Mouse (Mus musculus) CD4-positive, CD25-positive, alpha-beta regulatory T cell (primary cell): ENCODE measurements around the gene Ecpas. TPM values are rescaled to one million over a fixed set of nuclear protein-coding genes. Genes with fewer than 3 reads are reported as not detected.

Experiments used
- polyA plus RNA-seq: library from polyadenylated mRNA; unstranded; fragments of 100-300 nt; shearing (Covaris generic); gene quantifications from one replicate; pipeline ENCODE4 v1.2.1, GENCODE M21; 2017

The Ecpas gene
- 58.6 TPM for polyA plus RNA-seq

DNA sequence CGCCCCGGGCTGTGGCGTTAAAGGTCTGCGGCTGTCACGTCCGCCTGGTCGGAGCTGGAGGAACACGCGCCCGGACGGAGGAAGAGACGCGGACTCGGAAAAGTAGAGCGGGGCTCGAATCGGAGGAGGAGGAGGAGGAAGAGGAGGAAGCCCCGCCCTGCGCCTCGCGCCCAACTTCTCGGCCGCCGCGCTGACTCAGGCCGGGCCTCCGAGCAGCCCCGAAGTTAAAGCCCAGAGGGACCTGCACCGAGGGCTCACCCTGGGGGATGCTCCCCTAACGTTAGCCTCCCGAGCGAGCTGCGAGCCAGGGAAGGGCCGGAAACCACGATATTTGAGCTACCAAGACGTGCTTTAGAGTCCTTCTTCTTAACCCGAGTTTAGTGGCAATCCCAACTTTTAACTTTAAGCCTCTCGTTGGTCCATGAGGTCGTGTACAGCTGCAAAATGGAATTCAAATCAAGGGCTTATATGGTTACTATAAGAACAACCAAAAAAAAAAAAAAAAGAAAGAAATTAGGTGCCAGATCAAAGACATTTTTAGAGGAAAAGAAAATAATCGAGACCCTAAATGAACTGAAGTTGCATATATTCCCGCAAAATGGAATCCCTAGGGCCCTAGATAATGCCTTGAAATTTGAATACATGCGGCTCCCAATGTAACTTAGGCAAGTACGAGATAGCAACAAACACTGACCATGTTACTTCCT, at the start of gene Ecpas:
Gene Ecpas (minus strand): TSS at position 121 of the 707 bp plus-strand sequence.

DNA sequence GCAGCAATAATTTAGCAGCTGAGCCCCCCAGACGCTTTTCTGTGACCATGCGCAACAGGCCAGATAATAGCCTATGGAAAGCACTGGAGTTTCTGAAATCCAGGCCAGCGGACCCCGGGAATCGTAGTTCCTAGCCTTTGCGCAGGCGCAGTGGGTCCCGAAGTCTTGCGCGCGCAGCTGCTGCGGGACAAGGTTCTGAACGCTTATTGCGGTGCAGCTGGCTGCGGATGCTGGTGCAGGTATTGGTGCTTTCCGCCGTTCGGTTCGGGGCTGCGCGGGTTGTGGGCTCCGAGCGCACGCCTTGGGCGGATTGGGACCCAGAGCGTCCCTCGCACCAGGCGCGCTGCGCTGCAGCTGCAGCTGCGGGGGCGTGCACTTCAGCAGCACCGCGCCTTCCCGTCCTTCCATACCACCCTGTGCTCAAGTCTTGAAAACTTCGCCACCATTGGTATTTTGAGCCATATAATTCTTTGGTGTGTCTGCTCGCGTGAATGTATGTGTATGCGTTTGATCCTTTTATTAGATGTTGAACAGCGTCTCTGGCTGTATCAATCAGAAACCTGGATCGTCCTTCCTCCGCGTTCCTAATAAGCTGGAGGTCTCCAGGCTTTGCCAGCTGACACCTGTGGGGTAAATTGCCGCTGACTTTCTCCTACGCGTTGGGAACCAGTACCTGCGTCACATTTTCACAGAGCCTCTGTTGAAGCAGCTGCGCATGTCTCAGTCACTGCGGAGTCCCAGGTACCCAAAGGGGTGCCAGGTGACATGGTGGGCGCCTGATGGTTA, 31.1 kb upstream of the Ecpas start, which contains the start of gene Zkscan16:
Gene Zkscan16 (plus strand): TSS at position 209 of the 786 bp plus-strand sequence.

DNA sequence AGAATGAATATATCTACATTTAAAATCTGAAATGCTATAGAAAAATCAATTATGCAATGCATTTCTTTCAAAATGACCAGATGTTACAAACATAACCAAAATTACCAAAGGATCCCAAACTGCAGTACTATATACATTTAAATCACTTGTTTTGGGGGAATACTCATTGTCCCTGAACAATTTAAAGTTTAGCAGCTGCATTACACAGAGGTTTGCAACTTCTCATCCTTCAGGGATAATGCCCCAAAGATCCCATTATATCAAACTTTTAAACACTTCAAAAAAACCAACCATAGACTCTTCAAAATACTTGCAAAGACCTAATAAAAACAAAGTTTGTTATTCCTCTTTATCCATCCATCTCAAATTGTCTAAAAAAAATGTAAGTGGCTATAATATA, 124.9 kb downstream of the Ecpas start, which contains the start of gene Olfr267:
Gene Olfr267 (minus strand): TSS at position 101 of the 400 bp plus-strand sequence.

Other genes with a start within 250 kb of the Ecpas start
- not detected for gene Olfr267, start 125.0 kb downstream of the Ecpas start, polyA plus RNA-seq
- not detected for gene Zkscan16, start 30.9 kb upstream of the Ecpas start, polyA plus RNA-seq
- 0.68 TPM for gene Ptgr1, start 74.4 kb upstream of the Ecpas start, polyA plus RNA-seq
- 6.7 TPM for gene Dnajc25, start 82.3 kb upstream of the Ecpas start, polyA plus RNA-seq
- gene Gm20503, start 90.5 kb upstream of the Ecpas start, polyA plus RNA-seq, result 9.6 TPM
- 126 TPM for gene Gng10, start 122.3 kb upstream of the Ecpas start, polyA plus RNA-seq
- not detected for gene AI481877, start 226.2 kb upstream of the Ecpas start, polyA plus RNA-seq